Mouse (Mus musculus): ENCODE data around the gene Swi5. TPM values are rescaled to one million over a fixed set of nuclear protein-coding genes. Genes with fewer than 3 reads are reported as not detected.

The Swi5 gene
- polyA plus RNA-seq, 1 experiment from 2014 or later, result 368 TPM

GRCm38 (mm10) chr2:32312318-32312964 is 24.6 kb upstream of the Swi5 start:
- ATAC-seq, result peak; percentile 79
- peaks cover 14% of the 10 kb centered on the region for H3K4me1 ChIP-seq (replicated peaks; ENCODE audit: control insufficient read depth, insufficient read depth, low read length)
- no peaks in the 10 kb centered on the region for H3K9me3 ChIP-seq (ENCODE audit: control insufficient read depth, low read length)
- H3K4me3 ChIP-seq (replicated peaks; ENCODE audit: low read length), result peak overlapping the region; percentile 54
- no peaks in the 10 kb centered on the region for H3K27me3 ChIP-seq (replicated peaks; ENCODE audit: control insufficient read depth, insufficient read depth, low read length)
- H3K9ac ChIP-seq (replicated peaks; ENCODE audit: low read depth, low read length), result peak overlapping the region; percentile 70
- peak overlapping the region; percentile 96 for H3K4me2 ChIP-seq (ENCODE audit: low read length)
- H3K27ac ChIP-seq (ENCODE audit: low read length), result peak overlapping the region; percentile 15; the same call in 1 of the 2 replicates
- under 1% methylated on average over 47 of the region's 56 CpGs for WGBS
- H3K36me3 ChIP-seq (ENCODE audit: control insufficient read depth, insufficient read depth), result peaks cover 4% of the 10 kb centered on the region

GRCm38 (mm10) chr2:32311443-32312317 is 23.8 kb upstream of the Swi5 start:
- Histone ChIP-seq H3K4me3 (replicated peaks; ENCODE audit: low read length) (peak overlapping the region; percentile 54), H3K36me3 (ENCODE audit: control insufficient read depth, insufficient read depth) (peaks cover 6% of the 10 kb centered on the region), H3K4me1 (replicated peaks; ENCODE audit: control insufficient read depth, insufficient read depth, low read length) (peaks cover 14% of the 10 kb centered on the region), H3K4me2 (ENCODE audit: low read length) (peak overlapping the region; percentile 96), H3K27me3 (replicated peaks; ENCODE audit: control insufficient read depth, insufficient read depth, low read length) (no peaks in the 10 kb centered on the region), H3K9ac (replicated peaks; ENCODE audit: low read depth, low read length) (peak overlapping the region; percentile 70), H3K9me3 (ENCODE audit: control insufficient read depth, low read length) (no peaks in the 10 kb centered on the region), H3K27ac (ENCODE audit: low read length) (no peak overlapping the region)
- ATAC-seq, result no peak
- WGBS, result 10% methylated on average over 34 of the region's 42 CpGs

GRCm38 (mm10) chr2:32310096-32310845 is 22.4 kb upstream of the Swi5 start:
- H3K4me2 ChIP-seq (ENCODE audit: low read length), result no peak overlapping the region
- ATAC-seq, result no peak
- 89% methylated on average over 18 of the region's 18 CpGs for WGBS
- no peak overlapping the region for H3K9ac ChIP-seq (replicated peaks; ENCODE audit: low read depth, low read length)
- H3K27ac ChIP-seq (ENCODE audit: low read length), result no peak overlapping the region
- H3K36me3 ChIP-seq (ENCODE audit: control insufficient read depth, insufficient read depth), result peaks cover 17% of the 10 kb centered on the region
- H3K9me3 ChIP-seq (ENCODE audit: control insufficient read depth, low read length), result no peaks in the 10 kb centered on the region
- no peak overlapping the region for H3K4me3 ChIP-seq (replicated peaks; ENCODE audit: low read length)
- H3K4me1 ChIP-seq (replicated peaks; ENCODE audit: control insufficient read depth, insufficient read depth, low read length), result peaks cover 14% of the 10 kb centered on the region
- H3K27me3 ChIP-seq (replicated peaks; ENCODE audit: control insufficient read depth, insufficient read depth, low read length), result no peaks in the 10 kb centered on the region

GRCm38 (mm10) chr2:32308870-32309568 is 21.1 kb upstream of the Swi5 start:
- Histone ChIP-seq H3K4me1 (replicated peaks; ENCODE audit: control insufficient read depth, insufficient read depth, low read length) (peaks cover 14% of the 10 kb centered on the region), H3K27ac (ENCODE audit: low read length) (no peak overlapping the region), H3K4me2 (ENCODE audit: low read length) (no peak overlapping the region), H3K36me3 (ENCODE audit: control insufficient read depth, insufficient read depth) (peaks cover 22% of the 10 kb centered on the region), H3K9me3 (ENCODE audit: control insufficient read depth, low read length) (no peaks in the 10 kb centered on the region), H3K27me3 (replicated peaks; ENCODE audit: control insufficient read depth, insufficient read depth, low read length) (no peaks in the 10 kb centered on the region), H3K4me3 (replicated peaks; ENCODE audit: low read length) (no peak overlapping the region), H3K9ac (replicated peaks; ENCODE audit: low read depth, low read length) (no peak overlapping the region)
- 92% methylated on average over 16 of the region's 16 CpGs for WGBS
- no peak for ATAC-seq

GRCm38 (mm10) chr2:32307941-32308760 is 20.3 kb upstream of the Swi5 start:
- Histone ChIP-seq H3K9ac (replicated peaks; ENCODE audit: low read depth, low read length) (no peak overlapping the region), H3K4me3 (replicated peaks; ENCODE audit: low read length) (no peak overlapping the region), H3K27ac (ENCODE audit: low read length) (no peak overlapping the region), H3K4me2 (ENCODE audit: low read length) (no peak overlapping the region), H3K4me1 (replicated peaks; ENCODE audit: control insufficient read depth, insufficient read depth, low read length) (peaks cover 14% of the 10 kb centered on the region), H3K36me3 (ENCODE audit: control insufficient read depth, insufficient read depth) (peaks cover 26% of the 10 kb centered on the region), H3K9me3 (ENCODE audit: control insufficient read depth, low read length) (no peaks in the 10 kb centered on the region), H3K27me3 (replicated peaks; ENCODE audit: control insufficient read depth, insufficient read depth, low read length) (no peaks in the 10 kb centered on the region)
- WGBS, result 44% methylated on average over 8 of the region's 8 CpGs
- no peak for ATAC-seq

- no peaks in the 10 kb centered on the region for H3K9me3 ChIP-seq (ENCODE audit: control insufficient read depth, low read length)
These were observed 19.4 kb upstream of the Swi5 start for GRCm38 (mm10) chr2:32307247-32307798.

GRCm38 (mm10) chr2:32306176-32306575 is 18.3 kb upstream of the Swi5 start:
- Histone ChIP-seq H3K9me3 (ENCODE audit: control insufficient read depth, low read length) (no peaks in the 10 kb centered on the region), H3K36me3 (ENCODE audit: control insufficient read depth, insufficient read depth) (peaks cover 27% of the 10 kb centered on the region), H3K27ac (ENCODE audit: low read length) (no peak overlapping the region), H3K27me3 (replicated peaks; ENCODE audit: control insufficient read depth, insufficient read depth, low read length) (no peaks in the 10 kb centered on the region), H3K9ac (replicated peaks; ENCODE audit: low read depth, low read length) (no peak overlapping the region), H3K4me1 (replicated peaks; ENCODE audit: control insufficient read depth, insufficient read depth, low read length) (no peaks in the 10 kb centered on the region), H3K4me3 (replicated peaks; ENCODE audit: low read length) (no peak overlapping the region), H3K4me2 (ENCODE audit: low read length) (no peak overlapping the region)
- no peak for ATAC-seq
- WGBS, result 78% methylated on average over 9 of the region's 9 CpGs

More at GRCm38 (mm10) chr2:32307247-32307798, 19.4 kb upstream of the Swi5 start:
- H3K4me1 ChIP-seq (replicated peaks; ENCODE audit: control insufficient read depth, insufficient read depth, low read length), result peaks cover 10% of the 10 kb centered on the region
- H3K9ac ChIP-seq (replicated peaks; ENCODE audit: low read depth, low read length), result no peak overlapping the region
- H3K4me3 ChIP-seq (replicated peaks; ENCODE audit: low read length), result no peak overlapping the region
- WGBS, result 82% methylated on average over 6 of the region's 6 CpGs
- no peak overlapping the region for H3K27ac ChIP-seq (ENCODE audit: low read length)
- H3K36me3 ChIP-seq (ENCODE audit: control insufficient read depth, insufficient read depth), result peaks cover 26% of the 10 kb centered on the region
- no peak overlapping the region for H3K4me2 ChIP-seq (ENCODE audit: low read length)
- no peaks in the 10 kb centered on the region for H3K27me3 ChIP-seq (replicated peaks; ENCODE audit: control insufficient read depth, insufficient read depth, low read length)
- ATAC-seq, result no peak

GRCm38 (mm10) chr2:32305668-32306067 is 17.8 kb upstream of the Swi5 start:
- 90% methylated on average over 5 of the region's 5 CpGs for WGBS
- Histone ChIP-seq H3K4me3 (replicated peaks; ENCODE audit: low read length) (no peak overlapping the region), H3K27me3 (replicated peaks; ENCODE audit: control insufficient read depth, insufficient read depth, low read length) (no peaks in the 10 kb centered on the region), H3K4me2 (ENCODE audit: low read length) (no peak overlapping the region), H3K27ac (ENCODE audit: low read length) (no peak overlapping the region), H3K9me3 (ENCODE audit: control insufficient read depth, low read length) (no peaks in the 10 kb centered on the region), H3K9ac (replicated peaks; ENCODE audit: low read depth, low read length) (no peak overlapping the region), H3K4me1 (replicated peaks; ENCODE audit: control insufficient read depth, insufficient read depth, low read length) (no peaks in the 10 kb centered on the region), H3K36me3 (ENCODE audit: control insufficient read depth, insufficient read depth) (peaks cover 30% of the 10 kb centered on the region)
- ATAC-seq, result no peak
